Mouse (Mus musculus) heart, postnatal 10 days (tissue): ENCODE results near the gene Zfp36. TPM values are rescaled to one million over a fixed set of nuclear protein-coding genes. Genes with fewer than 3 reads are reported as not detected.
A peak's percentile ranks its signal among the peaks of the same experiment; 100 is the strongest.

Source experiments
- DNase-seq, 2 experiments: peaks; one replicate each; pipeline ENCODE4 v3.0.0; 2021
- intact Hi-C: fragments of 180-260 bp; cut with DNase I; formaldehyde crosslinking; loops from one replicate; pipeline ENCODE4 v1.15.1; 2025
- total RNA-seq, 2 experiments: library from RNA; stranded (reverse); gene quantifications; 2 replicates each; pipeline ENCODE4 v1.2.3; 2021

Gene Zfp36
- total RNA-seq, 2 experiments from 2014 or later = 12.7 to 15.8 TPM

DNA sequence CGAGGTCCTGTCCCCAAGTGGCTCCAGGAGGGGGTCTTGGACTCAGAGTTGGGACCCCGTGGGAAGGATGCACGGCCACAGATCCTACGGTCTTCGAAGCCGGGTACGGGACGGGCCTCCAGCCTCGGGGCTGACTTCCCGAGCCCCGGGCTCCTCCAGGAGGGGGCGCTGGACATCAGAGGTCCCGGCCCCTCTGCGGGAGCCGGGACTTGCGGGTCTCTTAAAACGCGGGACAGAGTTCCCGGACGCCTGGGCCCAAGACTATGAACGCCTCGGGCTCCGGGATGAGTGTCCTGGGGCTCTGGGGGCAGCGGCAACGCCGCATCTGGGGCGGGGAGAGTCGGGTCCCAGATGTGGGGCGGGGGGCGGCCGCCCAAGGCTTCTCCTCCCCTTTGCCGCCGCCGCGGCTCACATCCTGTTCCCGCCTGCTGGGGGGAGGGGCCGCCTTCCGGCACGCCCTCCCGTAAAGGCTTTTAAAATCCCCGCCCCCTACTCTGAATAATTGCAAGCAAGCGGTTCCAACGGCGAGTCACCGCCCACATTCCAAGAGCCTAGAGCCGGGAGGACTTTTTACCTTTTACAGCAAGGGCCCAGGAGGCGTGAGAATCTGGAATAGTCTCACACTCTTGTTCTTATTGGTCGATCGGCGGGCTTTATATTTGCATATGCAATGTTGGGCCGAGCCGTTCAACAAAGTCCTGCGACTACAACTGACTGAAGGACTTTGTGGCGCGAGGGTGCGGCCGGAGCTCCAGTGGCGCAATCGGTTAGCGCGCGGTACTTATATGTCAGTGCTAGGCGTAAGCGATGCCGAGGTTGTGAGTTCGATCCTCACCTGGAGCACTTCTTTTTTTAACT is 7.6 kb downstream of the Zfp36 start, which contains the start of gene Plekhg2:
Gene Plekhg2, minus strand, starts transcription at position 349 of the 858 bp plus-strand sequence.
- intact Hi-C loops = loop anchor here (1.0 to 10.0 kb wide), 2 partner anchors 14 to 582 kb away; no protein-coding TSS in a partner anchor
- DNase-seq = peak; percentile 98 to 99

DNA sequence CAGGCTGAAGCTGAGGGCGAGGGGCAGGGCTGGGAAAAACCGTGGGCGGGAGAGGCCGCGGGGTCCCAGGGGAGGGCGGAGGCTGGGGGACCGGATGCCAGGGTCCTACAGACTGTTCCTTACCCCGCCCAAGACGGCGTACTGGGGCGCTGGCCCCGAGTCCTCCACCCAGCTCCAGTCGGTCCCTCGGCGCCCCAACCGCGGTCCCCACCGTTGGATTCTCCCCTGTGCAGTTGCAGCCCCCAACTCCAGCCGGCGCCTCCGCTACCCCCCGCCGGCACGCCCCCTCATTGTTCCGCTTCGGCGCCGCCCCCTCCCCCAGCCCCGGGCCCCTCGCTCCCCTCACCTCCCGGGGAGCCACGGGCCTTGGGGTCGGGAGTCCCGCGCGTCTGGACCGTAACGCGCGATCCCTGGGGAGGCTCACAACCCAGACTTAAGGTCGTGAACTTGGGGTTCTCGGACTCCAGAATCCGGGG is 8.5 kb downstream of the Zfp36 start:
- intact Hi-C loops = loop anchor here (10.0 kb wide), 1 partner anchor 583 kb away; no protein-coding TSS in a partner anchor
- DNase-seq = peak; percentile 83 to 85

GRCm38 (mm10) chr7:28370977-28371513 is 9.0 kb downstream of the Zfp36 start:
- intact Hi-C loops = loop anchor here (1.0 to 10.0 kb wide), 2 partner anchors 21 to 584 kb away; partner anchors contain the start of gene Rps16
- peak in 1 of 2 experiments; percentile 26 for DNase-seq

DNA sequence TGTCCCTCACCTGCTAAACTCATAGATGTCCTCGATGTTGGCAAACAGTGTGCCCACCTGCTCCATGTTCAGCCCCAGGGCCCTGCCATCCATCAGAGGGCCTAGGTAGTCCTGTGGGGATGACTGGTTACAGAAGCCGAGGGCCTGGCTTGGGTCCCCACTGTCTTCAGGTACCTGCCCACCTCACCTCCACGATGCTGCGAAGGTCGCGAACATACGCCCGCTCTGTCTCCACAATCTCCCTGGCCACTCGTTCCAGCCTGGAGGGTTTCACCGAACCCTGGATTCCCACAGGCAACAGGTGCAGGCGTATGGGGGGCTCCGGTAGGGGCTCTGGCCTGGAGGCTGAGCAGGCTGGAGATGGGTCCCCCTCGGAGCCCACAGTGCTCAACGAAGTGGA is 10.0 kb downstream of the Zfp36 start:
- intact Hi-C loops = loop anchor here (1.0 to 10.0 kb wide), 2 partner anchors 20 to 585 kb away; partner anchors contain the start of gene Rps16
- DNase-seq = no peak

- no peak for DNase-seq
Measured at GRCm38 (mm10) chr7:28368276-28368920, 11.7 kb downstream of the Zfp36 start.

DNA sequence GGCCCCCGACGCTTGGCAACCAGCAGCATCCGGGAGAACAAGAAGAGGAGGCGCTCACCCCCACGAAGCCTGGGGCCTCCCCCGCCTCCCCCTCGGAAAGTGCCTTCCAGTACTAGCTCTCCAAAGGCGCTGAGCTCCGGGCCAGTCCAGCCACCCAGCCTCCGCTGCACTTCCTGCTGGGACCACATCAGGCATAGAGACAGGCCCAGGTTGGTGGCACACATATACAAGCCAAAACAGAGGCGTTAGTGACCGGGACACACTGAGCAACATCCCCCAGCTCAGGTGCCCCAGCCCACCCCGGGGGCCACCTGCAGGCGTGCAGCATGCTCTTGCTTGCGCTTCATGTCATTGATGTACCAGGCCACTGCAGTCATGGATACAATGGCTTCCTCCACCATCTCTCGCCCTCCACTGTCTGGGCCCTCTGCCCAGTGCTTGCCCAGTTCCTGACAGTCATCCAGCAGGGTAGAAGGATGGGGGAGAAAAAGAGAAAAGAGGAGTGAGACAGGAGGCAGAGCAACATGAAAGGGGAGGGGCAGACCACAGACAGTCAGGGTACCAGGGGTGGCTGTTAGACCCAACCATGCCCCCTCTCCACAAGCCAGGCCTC is 12.3 kb downstream of the Zfp36 start:
- intact Hi-C loops = no loop called here
- no peak for DNase-seq

More at GRCm38 (mm10) chr7:28368276-28368920, 11.7 kb downstream of the Zfp36 start:
- intact Hi-C loops = no loop called here

GRCm38 (mm10) chr7:28362441-28363060 is 17.5 kb downstream of the Zfp36 start:
- intact Hi-C loops = no loop called here
- no peak for DNase-seq

- no peak for DNase-seq
- intact Hi-C loops = no loop called here
Measured at GRCm38 (mm10) chr7:28361647-28362341, 18.3 kb downstream of the Zfp36 start.

- intact Hi-C loops = no loop called here
Measured at GRCm38 (mm10) chr7:28360291-28360690, 19.8 kb downstream of the Zfp36 start.

GRCm38 (mm10) chr7:28359854-28360253 is 20.2 kb downstream of the Zfp36 start:
- no peak for DNase-seq
- intact Hi-C loops = no loop called here

More at GRCm38 (mm10) chr7:28360291-28360690, 19.8 kb downstream of the Zfp36 start:
- no peak for DNase-seq

DNA sequence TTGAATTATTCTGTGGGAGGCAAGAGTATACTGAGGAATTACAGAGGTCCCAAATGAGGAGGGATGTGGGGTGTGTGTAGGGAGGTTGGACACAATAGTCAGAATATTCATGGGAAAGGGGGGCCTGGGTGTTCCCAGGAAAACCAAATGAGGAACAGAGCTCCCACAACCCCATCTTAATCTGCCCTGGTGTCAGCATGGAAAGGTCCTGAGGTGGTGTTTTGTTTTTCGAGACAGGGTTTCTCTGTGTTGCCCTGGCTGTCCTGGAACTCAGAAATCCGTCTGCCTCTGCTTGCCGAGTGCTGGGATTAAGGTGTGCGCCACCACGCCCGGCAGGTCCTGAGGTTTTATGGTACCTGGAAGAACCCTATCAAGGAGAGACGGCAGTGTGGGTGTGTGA is 21.6 kb downstream of the Zfp36 start:
- intact Hi-C loops = no loop called here
- DNase-seq = no peak

DNA sequence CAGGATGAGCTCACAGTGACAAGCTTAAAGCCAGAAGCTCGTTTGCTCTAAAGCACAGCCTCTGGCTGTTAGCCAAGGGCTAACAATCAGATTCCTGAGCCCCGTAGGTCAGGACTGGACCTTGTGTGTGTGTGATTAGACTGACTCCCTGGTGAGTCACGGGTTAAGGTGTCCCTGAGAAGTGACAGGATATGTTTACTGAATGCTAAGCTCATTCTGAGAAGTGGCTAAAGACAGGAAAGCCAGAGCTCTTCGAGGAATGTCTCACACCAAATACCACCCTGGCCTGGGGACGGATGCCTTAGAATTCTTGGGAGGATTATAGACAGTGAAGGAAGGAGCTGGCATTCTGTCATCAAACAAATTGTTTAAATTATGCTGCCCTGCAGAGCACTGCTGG is 22.1 kb downstream of the Zfp36 start:
- DNase-seq = no peak

DNA sequence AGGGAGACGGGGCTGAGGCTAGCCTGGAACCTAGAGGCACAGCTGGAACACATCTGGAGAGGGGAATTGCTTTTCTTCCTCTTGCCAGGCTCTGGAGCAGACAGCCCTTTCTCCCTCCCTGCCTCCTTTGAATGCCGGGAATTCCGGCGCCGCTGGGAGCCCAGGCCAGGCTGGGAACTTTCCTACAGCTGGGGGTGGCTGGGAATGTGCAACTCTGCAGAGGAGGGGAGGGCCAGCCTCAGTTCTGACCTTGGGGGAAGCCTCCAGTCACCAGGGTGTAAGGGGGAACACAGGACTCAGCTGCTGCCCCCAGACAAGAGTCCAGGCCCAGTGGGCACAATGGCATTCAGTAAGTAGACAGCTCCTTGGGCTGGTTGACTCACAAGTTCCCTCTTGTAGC is 23.1 kb downstream of the Zfp36 start:
- intact Hi-C loops = no loop called here

More for the DNA sequence above, 22.1 kb downstream of the Zfp36 start:
- intact Hi-C loops = no loop called here

GRCm38 (mm10) chr7:28355221-28355620 is 24.8 kb downstream of the Zfp36 start:
- intact Hi-C loops = no loop called here
- no peak for DNase-seq

More for the DNA sequence above, 23.1 kb downstream of the Zfp36 start:
- peak; percentile 80 for DNase-seq

DNA sequence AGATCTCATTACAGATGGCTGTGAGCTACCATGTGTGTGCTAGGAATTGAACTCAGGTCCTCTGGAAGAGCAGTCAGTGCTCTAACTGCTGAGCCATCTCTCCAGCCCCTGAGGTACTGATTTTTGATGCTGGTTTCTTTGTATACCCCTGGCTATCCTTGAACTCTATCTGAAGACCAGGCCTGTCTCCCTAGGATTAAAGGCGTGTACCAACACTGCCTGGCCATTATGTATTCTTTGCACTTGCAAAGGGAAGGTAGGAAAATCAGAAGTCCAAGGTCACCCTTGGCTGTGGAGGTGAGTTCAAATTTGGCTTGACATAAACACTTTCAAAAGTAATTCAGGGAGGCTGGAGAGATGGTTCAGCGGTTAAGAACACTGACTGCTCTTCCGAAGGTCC is 25.5 kb downstream of the Zfp36 start:
- intact Hi-C loops = no loop called here

DNA sequence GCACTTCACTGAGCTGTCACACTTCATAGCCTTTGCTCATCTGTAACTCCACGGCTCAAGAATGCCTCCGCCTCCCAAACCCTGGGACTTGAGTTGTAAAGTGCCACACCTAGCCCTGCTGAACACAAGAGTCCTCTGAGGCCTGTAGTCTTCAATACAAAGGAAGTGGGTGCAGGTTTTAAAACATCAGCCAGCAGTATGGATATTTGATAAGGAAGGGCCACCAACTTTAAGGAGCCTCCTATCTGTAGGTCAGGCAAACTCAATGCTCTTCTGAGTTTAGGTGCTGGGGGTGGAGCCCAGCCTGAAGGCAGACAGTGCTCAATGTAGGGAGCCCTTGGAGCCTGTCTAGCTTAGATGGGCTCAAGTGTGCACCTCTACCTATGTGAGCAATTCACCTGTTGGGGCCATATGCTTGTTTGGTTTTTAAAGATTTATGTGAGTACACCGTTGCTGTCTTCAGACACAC is 25.9 kb downstream of the Zfp36 start:
- intact Hi-C loops = no loop called here
- DNase-seq = no peak

More for the DNA sequence above, 25.5 kb downstream of the Zfp36 start:
- DNase-seq = no peak

DNA sequence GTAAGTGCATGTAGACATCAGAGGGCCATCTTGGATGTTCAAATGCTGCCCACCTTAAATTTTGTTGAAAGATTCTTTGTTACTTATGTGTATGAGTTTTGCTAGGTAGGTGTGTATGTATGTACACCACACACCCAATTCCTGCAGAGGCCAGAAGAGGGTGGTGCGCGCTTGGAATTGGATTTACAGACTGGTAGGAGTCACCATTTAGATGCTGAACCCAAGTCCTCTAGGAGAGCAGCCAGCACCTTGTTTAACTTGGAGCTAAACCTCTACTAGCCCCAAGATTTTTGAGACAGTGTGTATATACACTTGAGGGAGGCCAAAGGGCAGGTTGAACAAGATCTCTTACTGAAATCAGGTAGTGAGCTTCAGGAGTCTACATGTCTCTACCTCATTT is 26.8 kb downstream of the Zfp36 start:
- intact Hi-C loops = no loop called here
- no peak for DNase-seq

GRCm38 (mm10) chr7:28351676-28352191 is 28.3 kb downstream of the Zfp36 start:
- intact Hi-C loops = no loop called here

More at GRCm38 (mm10) chr7:28351676-28352191, 28.3 kb downstream of the Zfp36 start:
- no peak for DNase-seq
